Mouse (Mus musculus): ENCODE data around the gene Mapk10.

The Mapk10 gene

GRCm38 (mm10) chr5:103211101-103211848, at the start of gene Mapk10:
TSS of gene Mapk10 (minus strand) at chr5:103211334.
- peak; percentile 4 for DNase-seq (ENCODE audit: low read depth)

DNA sequence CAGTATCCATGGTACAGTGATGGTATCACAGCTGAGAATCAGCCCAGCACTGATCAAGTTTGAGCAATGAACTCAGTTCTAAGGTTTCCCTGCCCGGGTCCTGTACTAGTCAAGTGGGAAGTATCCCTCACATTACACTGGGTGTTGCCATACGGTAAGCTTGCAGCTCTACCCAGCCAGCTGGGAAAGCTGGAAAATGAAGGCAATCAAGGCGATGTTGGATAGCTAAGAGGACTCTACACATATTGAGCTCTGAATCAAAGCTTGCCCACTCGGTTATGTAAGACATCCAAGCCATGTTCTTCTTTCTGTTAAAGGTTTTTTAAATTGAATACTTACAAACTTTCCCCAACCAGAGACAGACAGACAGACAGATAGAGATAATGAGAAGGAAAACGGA, 45.0 kb upstream of the Mapk10 start:
- no peak for DNase-seq (ENCODE audit: low read depth)

GRCm38 (mm10) chr5:103242430-103242829, 31.3 kb upstream of the Mapk10 start:
- no peak for DNase-seq (ENCODE audit: low read depth)

GRCm38 (mm10) chr5:103231822-103232221, 20.7 kb upstream of the Mapk10 start:
- no peak for DNase-seq (ENCODE audit: low read depth)

DNA sequence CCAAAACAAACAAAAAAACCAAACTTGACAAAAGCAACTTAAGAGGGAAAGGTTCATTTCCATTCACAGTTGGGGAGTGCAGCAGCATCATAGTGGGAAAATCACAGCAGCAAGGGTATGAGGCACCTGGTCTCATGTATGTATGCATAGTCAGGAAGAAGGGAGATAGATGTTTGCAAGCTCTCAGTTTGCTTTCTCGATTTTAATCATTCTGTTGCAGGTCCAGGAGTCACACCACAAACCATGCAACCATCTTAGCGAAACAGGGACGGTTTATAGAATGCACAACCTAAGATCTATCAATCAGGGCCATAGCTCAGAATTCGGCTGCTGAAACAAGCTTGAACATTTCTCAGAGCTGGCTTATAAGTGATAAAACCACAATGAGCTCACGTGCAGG, 19.2 kb upstream of the Mapk10 start:
- no peak for DNase-seq (ENCODE audit: low read depth)

DNA sequence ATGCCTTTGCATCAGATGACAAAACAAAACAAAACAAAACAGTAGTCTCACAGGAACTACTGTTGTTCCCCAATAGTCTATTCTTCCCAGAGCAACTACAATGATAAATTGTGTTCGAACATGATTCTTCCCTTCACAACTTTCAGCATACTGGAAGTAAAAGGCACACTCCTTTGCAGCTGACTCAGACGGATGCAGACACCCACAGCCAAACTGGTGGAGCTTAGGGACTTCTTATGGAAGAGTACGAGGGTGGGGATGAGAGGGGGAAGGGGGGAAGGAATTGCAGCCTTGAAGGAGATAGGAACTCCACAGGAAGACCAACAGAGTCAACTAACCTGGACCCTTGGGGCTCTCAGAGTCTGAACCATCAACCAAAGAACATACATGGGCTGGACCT, 18.2 kb upstream of the Mapk10 start:
- no peak for DNase-seq (ENCODE audit: low read depth)

DNA sequence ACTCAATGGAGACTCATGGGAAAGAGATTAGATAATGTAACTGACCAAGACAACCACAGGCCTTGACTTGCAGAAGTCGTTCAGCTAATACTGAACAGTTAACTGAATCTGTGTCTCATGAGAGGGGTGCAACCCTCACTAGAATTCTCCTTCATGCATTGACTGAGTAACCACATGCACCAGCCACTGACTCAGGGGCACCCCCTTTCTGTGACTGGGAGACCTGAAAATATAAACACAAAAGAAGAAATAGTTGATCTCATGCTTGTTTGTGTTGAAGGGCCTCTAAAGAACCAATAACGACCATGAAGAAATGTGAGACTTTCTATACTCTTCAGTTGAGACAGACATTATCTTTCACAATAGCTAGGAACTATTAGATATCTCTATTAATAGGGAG, 10.9 kb upstream of the Mapk10 start:
- DNase-seq (ENCODE audit: low read depth): no peak

GRCm38 (mm10) chr5:103210644-103211043, 490 bp downstream of the Mapk10 start:
- DNase-seq (ENCODE audit: low read depth): no peak

- no peak for DNase-seq (ENCODE audit: low read depth)
These were observed 1.1 kb downstream of the Mapk10 start for GRCm38 (mm10) chr5:103210018-103210417.

DNA sequence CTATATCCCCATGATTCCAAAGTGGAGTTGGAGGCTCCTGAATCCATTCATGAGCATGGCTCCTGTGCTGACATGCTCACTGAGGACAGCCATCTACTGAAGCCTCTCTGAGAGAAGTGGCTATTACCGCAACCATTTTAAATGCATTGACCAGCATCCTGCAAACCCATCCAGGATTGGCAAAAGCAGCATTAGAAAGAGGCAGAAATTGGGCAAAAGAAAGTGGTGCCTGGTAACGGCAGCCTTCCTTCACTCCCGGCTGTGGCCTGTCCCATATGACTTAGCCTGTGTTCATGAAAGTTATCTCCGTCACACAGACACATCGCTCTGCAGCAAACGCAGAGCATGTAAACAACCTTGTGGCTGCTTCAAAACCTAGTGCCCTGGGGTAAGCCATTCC, 1.6 kb downstream of the Mapk10 start:
- no peak for DNase-seq (ENCODE audit: low read depth)

DNA sequence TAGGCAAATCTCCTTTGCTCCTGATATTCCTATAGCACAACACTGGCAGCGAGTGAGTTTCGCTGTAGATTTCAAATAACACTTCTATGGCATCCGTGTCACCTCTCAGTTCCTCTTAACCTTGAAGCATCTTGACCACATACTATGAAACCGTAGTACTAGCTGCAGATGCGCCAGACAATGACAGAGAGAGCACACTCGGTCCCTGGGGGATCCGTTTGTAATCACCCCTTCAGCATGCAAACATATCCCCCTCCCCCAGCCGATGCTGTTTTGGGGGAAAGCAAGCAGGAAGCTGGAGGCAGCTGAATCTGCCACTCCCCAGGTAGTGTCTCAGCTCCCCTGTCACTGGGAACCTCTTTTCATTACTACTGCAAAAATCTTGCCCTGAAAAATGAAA, 2.3 kb downstream of the Mapk10 start:
- DNase-seq (ENCODE audit: low read depth): no peak

GRCm38 (mm10) chr5:103208021-103208511, 3.1 kb downstream of the Mapk10 start:
- no peak for DNase-seq (ENCODE audit: low read depth)

DNA sequence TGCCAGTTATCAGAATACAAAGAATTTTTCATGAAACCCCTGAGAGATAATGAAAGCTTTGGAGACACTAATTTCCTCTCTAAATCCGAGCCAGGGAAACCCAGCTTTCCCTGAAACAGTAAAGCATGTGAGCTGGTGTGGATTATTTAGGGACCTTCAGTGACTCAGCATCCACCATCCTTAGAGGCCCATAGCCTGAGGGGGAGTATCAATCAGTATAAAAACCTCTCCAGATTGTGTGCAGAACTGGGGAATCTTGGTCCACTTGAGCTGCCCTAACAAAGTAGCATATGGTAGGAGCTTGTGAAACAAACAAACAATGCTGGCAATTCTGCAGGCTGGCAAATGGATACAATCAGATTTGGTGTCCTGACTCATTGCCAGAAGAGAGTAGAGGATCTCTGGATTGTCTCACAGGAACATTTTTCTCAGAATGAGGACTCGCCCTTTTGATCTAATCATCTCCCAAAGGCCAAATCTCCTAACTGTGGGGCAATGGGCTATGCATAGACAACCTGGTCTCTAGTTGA, 13.3 kb downstream of the Mapk10 start:
- no peak for DNase-seq (ENCODE audit: low read depth)

DNA sequence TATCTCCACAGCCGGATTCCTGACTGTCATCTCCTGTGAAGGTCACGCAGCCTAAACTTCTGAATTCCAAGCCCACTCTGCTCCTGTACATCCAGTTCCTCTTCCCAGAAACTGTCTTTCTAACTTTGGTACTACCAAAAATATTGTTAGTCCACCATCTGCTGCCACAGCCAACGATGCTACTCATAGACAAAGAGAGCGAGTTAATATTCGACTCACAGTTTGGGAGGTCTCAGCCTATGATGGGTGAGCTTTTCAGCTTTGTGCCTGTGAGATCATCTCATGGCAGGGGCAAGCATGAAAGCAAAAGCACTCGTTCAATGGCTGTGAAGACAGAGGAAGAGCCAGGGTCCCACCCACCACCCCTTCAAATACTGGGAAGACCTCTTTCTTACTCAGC, 16.6 kb downstream of the Mapk10 start:
- DNase-seq (ENCODE audit: low read depth): no peak

DNA sequence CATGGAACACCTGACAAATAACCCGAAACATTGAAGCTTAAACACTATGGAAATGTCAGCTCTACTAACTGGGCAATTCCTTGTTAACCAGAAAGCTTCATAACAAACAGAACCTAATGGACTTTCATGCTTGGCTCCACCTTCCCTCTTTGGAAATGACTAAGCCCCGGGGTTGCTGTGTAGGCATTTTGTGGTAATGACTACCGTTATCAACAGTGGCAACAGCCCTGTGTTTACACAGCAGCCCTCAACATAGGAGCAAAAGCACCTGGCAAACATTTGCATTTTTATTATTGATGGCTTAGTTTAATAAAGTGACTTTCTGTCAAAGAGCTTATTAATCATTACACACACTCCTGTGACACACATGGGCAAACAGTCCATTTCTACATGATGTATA, 17.4 kb downstream of the Mapk10 start:
- DNase-seq (ENCODE audit: low read depth): no peak

DNA sequence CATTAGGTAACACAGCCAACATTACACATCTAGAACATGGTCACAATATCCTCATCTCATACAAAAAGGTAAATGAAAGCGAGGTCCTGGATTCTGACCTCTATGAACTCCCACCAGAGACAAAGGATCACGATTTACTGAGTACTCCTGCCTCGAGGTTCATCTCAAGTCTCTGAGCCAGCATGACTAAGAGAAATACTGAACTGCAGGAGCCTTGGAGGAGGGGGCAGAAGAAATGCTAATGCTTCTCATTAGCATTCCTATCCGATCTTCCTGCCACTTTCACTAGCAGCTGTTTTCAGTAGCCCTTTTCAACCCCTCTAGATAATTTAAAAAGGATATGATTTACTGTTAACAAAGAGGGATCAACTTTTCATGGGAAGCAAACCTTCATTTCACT, 19.6 kb downstream of the Mapk10 start:
- DNase-seq (ENCODE audit: low read depth): no peak

DNA sequence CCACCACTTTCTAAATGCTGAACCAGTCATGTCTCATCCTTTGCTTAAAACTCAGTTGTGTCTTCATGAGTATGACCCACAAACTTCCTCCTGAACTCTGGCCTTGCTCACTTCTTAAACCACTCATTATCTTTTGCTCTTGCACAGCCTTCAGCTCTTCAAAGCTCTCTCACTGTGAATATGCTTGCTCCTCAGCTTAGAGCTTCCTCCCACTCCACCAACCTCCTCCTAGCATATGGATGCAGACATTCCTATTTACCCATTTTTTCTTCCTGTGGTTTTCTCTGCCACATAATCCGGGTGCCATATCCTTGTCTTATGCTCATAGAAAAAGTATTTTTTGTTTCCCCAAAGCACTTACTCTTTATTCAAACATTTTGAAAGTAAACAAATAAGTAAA, 26.9 kb downstream of the Mapk10 start:
- DNase-seq (ENCODE audit: low read depth): no peak

- no peak for DNase-seq (ENCODE audit: low read depth)
These were observed 29.5 kb downstream of the Mapk10 start for GRCm38 (mm10) chr5:103181622-103182021.

DNA sequence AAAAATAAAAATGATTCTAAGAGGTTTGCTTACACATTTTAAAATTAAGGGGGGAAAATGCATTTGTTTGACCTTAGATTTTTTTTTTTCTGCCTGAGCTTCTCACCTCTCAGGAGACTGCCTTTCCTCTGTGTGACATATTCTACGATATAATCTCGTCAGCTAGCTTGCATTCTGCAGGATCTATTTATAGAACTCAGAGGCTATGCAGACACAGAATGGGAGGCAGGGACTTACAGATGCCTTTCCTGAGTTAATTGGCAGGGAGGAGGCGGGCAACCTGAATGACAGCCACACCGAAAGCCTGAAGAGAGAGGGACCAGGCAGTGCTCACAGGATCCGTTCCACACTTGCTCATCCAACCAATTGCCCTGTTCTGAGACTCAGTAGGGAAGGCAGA, 34.1 kb downstream of the Mapk10 start:
- no peak for DNase-seq (ENCODE audit: low read depth)

- no peak for DNase-seq (ENCODE audit: low read depth)
These were observed 35.1 kb downstream of the Mapk10 start for GRCm38 (mm10) chr5:103175989-103176388.

GRCm38 (mm10) chr5:103174607-103175006, 36.5 kb downstream of the Mapk10 start:
- DNase-seq (ENCODE audit: low read depth): no peak

DNA sequence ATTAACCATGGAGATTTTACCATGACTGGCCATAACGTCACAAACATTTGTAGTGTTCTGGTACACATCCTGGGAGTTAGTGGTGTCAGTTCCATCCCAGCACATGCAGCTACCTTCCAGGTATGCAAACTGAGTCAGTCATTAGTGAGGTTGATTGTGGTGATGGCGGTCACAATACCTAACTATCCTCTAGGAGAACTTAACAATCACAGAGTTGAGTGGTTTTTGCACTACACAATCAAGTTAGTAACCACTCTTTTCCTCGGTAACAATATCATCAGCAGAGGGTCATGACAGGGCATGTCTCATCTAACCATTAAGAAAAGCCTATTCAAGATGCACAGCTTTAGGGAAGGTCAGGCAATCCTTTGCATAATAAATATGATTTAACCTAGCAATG, 39.9 kb downstream of the Mapk10 start:
- no peak for DNase-seq (ENCODE audit: low read depth)

DNA sequence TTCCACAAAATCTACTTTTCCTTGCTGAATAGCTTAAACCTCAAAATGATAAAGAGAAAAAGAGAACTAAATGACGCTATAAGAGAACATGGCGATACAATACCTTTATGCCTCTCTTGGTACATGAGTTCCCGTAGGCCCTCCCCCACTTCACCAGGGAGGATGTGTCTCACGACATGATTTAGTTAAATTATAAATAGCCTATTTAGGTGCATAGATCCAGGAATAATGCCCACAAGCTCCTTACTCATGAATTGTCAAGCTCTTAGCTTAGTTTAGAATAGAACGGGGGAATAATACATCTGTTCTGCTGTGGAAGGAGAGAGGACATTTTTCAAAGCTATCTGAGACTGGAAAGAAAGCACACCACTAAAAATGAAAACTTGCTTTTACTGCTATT, 43.8 kb downstream of the Mapk10 start:
- no peak for DNase-seq (ENCODE audit: low read depth)

DNA sequence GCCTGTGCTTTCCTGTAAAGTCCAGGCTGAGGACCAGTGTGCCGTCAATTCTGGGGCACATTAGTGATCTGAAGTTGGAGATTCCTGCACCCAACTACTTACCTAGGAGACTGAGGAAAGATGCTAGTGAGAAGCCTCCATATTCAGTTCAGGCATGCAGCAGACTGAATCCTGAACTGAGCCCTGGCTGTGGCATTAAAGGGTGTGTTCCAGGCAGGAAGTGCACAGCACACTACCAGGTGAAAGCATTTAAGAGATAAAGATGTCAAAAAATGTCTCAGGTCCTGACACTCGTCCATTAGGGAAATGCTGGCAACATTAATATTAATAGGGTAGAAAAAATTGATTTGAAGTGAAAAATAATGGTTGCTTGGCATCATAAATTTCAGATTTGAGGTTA, 44.4 kb downstream of the Mapk10 start:
- DNase-seq (ENCODE audit: low read depth): no peak

All from induced T-regulatory cell, adult 2 months (primary cell).